Mouse (Mus musculus): ENCODE data around the gene Gpn3. TPM values are rescaled to one million over a fixed set of nuclear protein-coding genes. Genes with fewer than 3 reads are reported as not detected.

The Gpn3 gene
- polyA plus RNA-seq, 1 experiment from 2014 or later: 72.8 TPM

GRCm38 (mm10) chr5:122343768-122344167, 27.9 kb upstream of the Gpn3 start:
- H3K4me1 ChIP-seq (ENCODE audit: insufficient read depth, low read length): no peaks in the 10 kb centered on the region
- no peak overlapping the region for H3K27ac ChIP-seq (ENCODE audit: low read length)
- H3K27me3 ChIP-seq (ENCODE audit: insufficient read depth, low read length): no peaks in the 10 kb centered on the region
- 53% methylated on average over 7 of the region's 7 CpGs for WGBS
- no peak for ATAC-seq (ENCODE audit: low FRiP score, low TSS enrichment)
- peaks cover 3% of the 10 kb centered on the region; the same call in 1 of the 2 replicates for H3K9me3 ChIP-seq (ENCODE audit: low read length)
- no peak overlapping the region for H3K9ac ChIP-seq (replicated peaks; ENCODE audit: low read length)
- H3K4me3 ChIP-seq (ENCODE audit: low read length): no peak overlapping the region
- no peak overlapping the region for H3K4me2 ChIP-seq (replicated peaks; ENCODE audit: low read depth, low read length)
- no peaks in the 10 kb centered on the region for H3K36me3 ChIP-seq (ENCODE audit: insufficient read depth, low read length)

DNA sequence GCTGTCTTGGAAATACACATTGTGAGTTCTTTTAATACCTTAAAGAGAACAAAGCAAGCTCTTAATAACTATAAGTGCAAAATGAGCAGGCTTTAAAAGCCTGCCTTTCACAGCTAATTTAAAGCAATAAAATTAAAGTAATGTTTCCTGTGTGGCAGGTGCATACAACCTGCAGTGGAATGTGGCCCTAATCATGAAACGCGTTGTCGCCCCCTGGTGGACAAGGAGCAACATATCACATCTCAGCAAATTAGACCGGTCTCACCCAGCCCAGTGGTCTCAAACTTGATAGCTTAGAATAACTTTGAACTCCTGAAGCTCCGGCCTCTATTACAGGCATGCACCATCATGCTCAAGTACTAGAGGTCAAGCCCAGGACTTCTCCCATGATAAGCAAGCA, 27.4 kb upstream of the Gpn3 start:
- no peak for ATAC-seq (ENCODE audit: low FRiP score, low TSS enrichment)
- H3K27ac ChIP-seq (ENCODE audit: low read length): no peak overlapping the region

DNA sequence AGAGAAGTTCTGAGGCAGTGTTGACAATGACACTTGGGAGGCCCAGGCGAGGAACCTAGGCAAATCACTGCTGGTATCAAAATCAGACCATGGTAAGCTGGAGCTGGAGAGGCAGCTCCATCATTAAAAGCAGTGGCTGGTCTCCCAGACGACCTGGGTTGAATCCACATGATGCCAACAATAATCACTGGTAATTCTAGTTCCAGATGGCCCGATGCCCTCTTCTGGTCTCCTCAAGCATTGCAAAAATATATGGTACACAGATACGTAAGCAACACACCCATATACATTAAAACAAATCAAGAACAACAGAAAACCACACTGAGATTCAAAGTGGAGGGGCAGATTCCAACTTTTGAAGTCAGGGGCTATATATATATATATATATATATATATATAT, 25.9 kb upstream of the Gpn3 start:
- peaks cover 3% of the 10 kb centered on the region; the same call in 1 of the 2 replicates for H3K9me3 ChIP-seq (ENCODE audit: low read length)
- H3K36me3 ChIP-seq (ENCODE audit: insufficient read depth, low read length): no peaks in the 10 kb centered on the region
- 81% methylated on average over 4 of the region's 4 CpGs for WGBS
- H3K27ac ChIP-seq (ENCODE audit: low read length): no peak overlapping the region
- no peak overlapping the region for H3K9ac ChIP-seq (replicated peaks; ENCODE audit: low read length)
- no peak overlapping the region for H3K4me2 ChIP-seq (replicated peaks; ENCODE audit: low read depth, low read length)
- no peak for ATAC-seq (ENCODE audit: low FRiP score, low TSS enrichment)
- H3K27me3 ChIP-seq (ENCODE audit: insufficient read depth, low read length): no peaks in the 10 kb centered on the region
- H3K4me3 ChIP-seq (ENCODE audit: low read length): no peak overlapping the region
- no peaks in the 10 kb centered on the region for H3K4me1 ChIP-seq (ENCODE audit: insufficient read depth, low read length)

More for the DNA sequence above, 27.4 kb upstream of the Gpn3 start:
- H3K4me3 ChIP-seq (ENCODE audit: low read length): no peak overlapping the region
- no peaks in the 10 kb centered on the region for H3K4me1 ChIP-seq (ENCODE audit: insufficient read depth, low read length)
- no peaks in the 10 kb centered on the region for H3K27me3 ChIP-seq (ENCODE audit: insufficient read depth, low read length)
- H3K9me3 ChIP-seq (ENCODE audit: low read length): peaks cover 3% of the 10 kb centered on the region; the same call in 1 of the 2 replicates
- WGBS: 6% methylated on average over 5 of the region's 5 CpGs
- no peak overlapping the region for H3K9ac ChIP-seq (replicated peaks; ENCODE audit: low read length)
- no peaks in the 10 kb centered on the region for H3K36me3 ChIP-seq (ENCODE audit: insufficient read depth, low read length)
- no peak overlapping the region for H3K4me2 ChIP-seq (replicated peaks; ENCODE audit: low read depth, low read length)

DNA sequence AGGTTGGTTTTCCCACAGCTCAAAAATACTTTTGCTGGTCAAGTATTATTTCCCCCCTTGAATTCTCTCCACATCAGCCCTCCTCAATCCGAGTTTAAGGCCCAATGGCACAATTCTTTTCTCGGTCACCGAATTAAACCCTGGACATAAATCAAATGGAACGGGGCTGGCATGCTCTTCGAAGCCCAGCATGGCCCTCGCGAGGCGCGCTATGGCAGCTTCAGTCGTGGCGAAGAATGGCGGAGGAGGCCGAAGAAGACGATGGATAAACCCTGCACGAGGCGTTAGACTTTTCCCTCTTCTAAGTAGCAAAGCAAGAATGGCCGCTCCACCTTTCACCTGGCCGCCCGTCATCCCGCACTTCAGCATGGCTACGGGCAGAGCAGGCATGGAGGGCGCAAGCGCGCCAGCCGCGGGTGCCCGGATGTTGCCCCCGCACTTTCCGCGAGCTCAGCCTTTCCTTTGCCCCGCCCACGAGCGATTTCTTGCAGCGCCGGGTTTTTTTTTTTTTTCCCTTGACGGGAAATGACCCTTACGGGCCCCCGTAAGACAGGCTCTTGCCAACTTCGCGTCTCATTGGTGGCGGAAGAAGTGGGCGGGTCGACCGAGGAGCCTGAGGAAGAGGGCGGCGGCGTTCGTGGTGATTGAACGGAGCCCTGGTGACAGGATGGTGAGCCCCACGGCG, 17.7 kb upstream of the Gpn3 start, which contains the start of the genes Rad9b and Vps29:
Gene Rad9b (minus strand): TSS at position 427 of the 685 bp plus-strand sequence.
Gene Vps29 (plus strand): TSS at position 563 of the 685 bp plus-strand sequence.
- ATAC-seq (ENCODE audit: low FRiP score, low TSS enrichment): peak; percentile 95
- peak within 1 kb of the TSS; percentile 76 for H3K27ac ChIP-seq (ENCODE audit: low read length)
- H3K27me3 ChIP-seq (ENCODE audit: insufficient read depth, low read length): no peaks in the 10 kb centered on the region
- peaks cover 2% of the 10 kb centered on the region; the same call in 1 of the 2 replicates for H3K36me3 ChIP-seq (ENCODE audit: insufficient read depth, low read length)
- H3K4me2 ChIP-seq (replicated peaks; ENCODE audit: low read depth, low read length): peak within 1 kb of the TSS; percentile 71
- peak within 1 kb of the TSS; percentile 89 for H3K4me3 ChIP-seq (ENCODE audit: low read length)
- H3K9ac ChIP-seq (replicated peaks; ENCODE audit: low read length): peak within 1 kb of the TSS; percentile 92
- 0 out of 2 replicates have a peak, but pooled peaks cover 5% of the 10 kb centered on the region for H3K4me1 ChIP-seq (ENCODE audit: insufficient read depth, low read length)
- H3K9me3 ChIP-seq (ENCODE audit: low read length): no peaks in the 10 kb centered on the region
- whole genome bisulfite sequencing: under 1% methylated on average over 51 of the region's 51 CpGs

- Histone ChIP-seq H3K27me3 (ENCODE audit: insufficient read depth, low read length) (no peaks in the 10 kb centered on the region), H3K27ac (ENCODE audit: low read length) (peak overlapping the region; percentile 76), H3K4me1 (ENCODE audit: insufficient read depth, low read length) (0 out of 2 replicates have a peak, but pooled peaks cover 5% of the 10 kb centered on the region), H3K4me3 (ENCODE audit: low read length) (peak overlapping the region; percentile 89), H3K4me2 (replicated peaks; ENCODE audit: low read depth, low read length) (peak overlapping the region; percentile 68), H3K36me3 (ENCODE audit: insufficient read depth, low read length) (peaks cover 5% of the 10 kb centered on the region; the same call in 1 of the 2 replicates), H3K9ac (replicated peaks; ENCODE audit: low read length) (peak overlapping the region; percentile 92), H3K9me3 (ENCODE audit: low read length) (no peaks in the 10 kb centered on the region)
- WGBS: 0% methylated on average over 53 of the region's 57 CpGs
- peak; percentile 85; the same call in 1 of the 2 replicates for ATAC-seq (ENCODE audit: low FRiP score, low TSS enrichment)
These were observed 17.1 kb upstream of the Gpn3 start for GRCm38 (mm10) chr5:122354492-122355067.

- peaks cover 16% of the 10 kb centered on the region for H3K4me1 ChIP-seq (ENCODE audit: insufficient read depth, low read length)
- H3K4me2 ChIP-seq (replicated peaks; ENCODE audit: low read depth, low read length): peak within 1 kb of the TSS; percentile 84
- whole genome bisulfite sequencing: under 1% methylated on average over 53 of the region's 53 CpGs
- H3K27ac ChIP-seq (ENCODE audit: low read length): peak within 1 kb of the TSS; percentile 90
- H3K27me3 ChIP-seq (ENCODE audit: insufficient read depth, low read length): no peaks in the 10 kb centered on the region
- peaks cover 29% of the 10 kb centered on the region for H3K36me3 ChIP-seq (ENCODE audit: insufficient read depth, low read length)
- ATAC-seq (ENCODE audit: low FRiP score, low TSS enrichment): peak; percentile 94
- no peaks in the 10 kb centered on the region for H3K9me3 ChIP-seq (ENCODE audit: low read length)
- H3K9ac ChIP-seq (replicated peaks; ENCODE audit: low read length): peak within 1 kb of the TSS; percentile 85
- peak within 1 kb of the TSS; percentile 90 for H3K4me3 ChIP-seq (ENCODE audit: low read length)
These were observed 605 bp downstream of the Gpn3 start, which contains the start of gene Fam216a for GRCm38 (mm10) chr5:122372192-122372769. Gene Fam216a (minus strand): TSS chr5:122372364.

GRCm38 (mm10) chr5:122372878-122373277, 1.2 kb downstream of the Gpn3 start:
- ATAC-seq (ENCODE audit: low FRiP score, low TSS enrichment): no peak
- peaks cover 16% of the 10 kb centered on the region for H3K4me1 ChIP-seq (ENCODE audit: insufficient read depth, low read length)
- peak overlapping the region; percentile 90 for H3K27ac ChIP-seq (ENCODE audit: low read length)
- peaks cover 25% of the 10 kb centered on the region for H3K36me3 ChIP-seq (ENCODE audit: insufficient read depth, low read length)
- peak overlapping the region; percentile 84 for H3K4me2 ChIP-seq (replicated peaks; ENCODE audit: low read depth, low read length)
- peak overlapping the region; percentile 85 for H3K9ac ChIP-seq (replicated peaks; ENCODE audit: low read length)
- H3K9me3 ChIP-seq (ENCODE audit: low read length): no peaks in the 10 kb centered on the region
- no peaks in the 10 kb centered on the region for H3K27me3 ChIP-seq (ENCODE audit: insufficient read depth, low read length)
- WGBS: 6% methylated on average over 5 of the region's 5 CpGs
- peak overlapping the region; percentile 90 for H3K4me3 ChIP-seq (ENCODE audit: low read length)

DNA sequence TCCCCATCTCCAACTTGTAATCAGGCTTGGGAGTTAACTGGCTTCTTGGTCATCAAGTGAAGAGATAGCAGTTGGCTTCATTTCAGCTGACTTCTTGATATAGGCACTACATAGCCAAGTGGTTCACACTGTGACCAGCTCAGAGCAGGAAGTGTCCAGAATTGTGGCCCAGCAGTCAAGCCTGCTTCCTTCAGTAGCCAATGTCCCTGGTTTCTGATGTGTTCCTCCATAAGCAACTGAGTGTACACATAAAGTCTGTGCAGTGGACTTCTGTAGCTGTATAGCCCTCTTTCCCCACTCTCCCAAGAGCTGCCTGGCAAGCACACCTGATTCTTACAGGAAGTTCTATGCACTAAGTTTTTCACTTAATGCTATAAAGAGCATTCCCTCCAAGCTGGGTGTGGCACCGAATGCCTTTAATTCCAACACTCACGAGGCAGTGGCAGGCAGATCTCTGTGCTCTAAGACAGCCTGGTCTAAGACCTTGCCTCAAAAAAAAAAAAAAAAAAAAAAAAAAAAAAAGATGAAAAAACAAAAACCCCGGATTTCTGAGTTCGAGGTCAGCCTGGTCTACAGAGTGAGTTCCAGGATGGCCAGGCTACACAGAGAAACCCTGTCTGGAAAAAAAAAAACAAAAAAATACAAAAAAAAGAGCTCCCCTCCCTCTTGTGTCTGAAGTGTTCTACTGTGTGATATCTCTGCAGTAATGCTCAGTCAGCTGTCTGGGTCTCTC, 5.6 kb downstream of the Gpn3 start:
- H3K36me3 ChIP-seq (ENCODE audit: insufficient read depth, low read length): peaks cover 38% of the 10 kb centered on the region
- peaks cover 9% of the 10 kb centered on the region for H3K4me1 ChIP-seq (ENCODE audit: insufficient read depth, low read length)
- H3K4me2 ChIP-seq (replicated peaks; ENCODE audit: low read depth, low read length): no peak overlapping the region
- H3K9me3 ChIP-seq (ENCODE audit: low read length): no peaks in the 10 kb centered on the region
- H3K9ac ChIP-seq (replicated peaks; ENCODE audit: low read length): no peak overlapping the region
- H3K4me3 ChIP-seq (ENCODE audit: low read length): no peak overlapping the region
- WGBS: 83% methylated on average over 4 of the region's 4 CpGs
- no peak for ATAC-seq (ENCODE audit: low FRiP score, low TSS enrichment)
- no peak overlapping the region for H3K27ac ChIP-seq (ENCODE audit: low read length)
- no peaks in the 10 kb centered on the region for H3K27me3 ChIP-seq (ENCODE audit: insufficient read depth, low read length)

DNA sequence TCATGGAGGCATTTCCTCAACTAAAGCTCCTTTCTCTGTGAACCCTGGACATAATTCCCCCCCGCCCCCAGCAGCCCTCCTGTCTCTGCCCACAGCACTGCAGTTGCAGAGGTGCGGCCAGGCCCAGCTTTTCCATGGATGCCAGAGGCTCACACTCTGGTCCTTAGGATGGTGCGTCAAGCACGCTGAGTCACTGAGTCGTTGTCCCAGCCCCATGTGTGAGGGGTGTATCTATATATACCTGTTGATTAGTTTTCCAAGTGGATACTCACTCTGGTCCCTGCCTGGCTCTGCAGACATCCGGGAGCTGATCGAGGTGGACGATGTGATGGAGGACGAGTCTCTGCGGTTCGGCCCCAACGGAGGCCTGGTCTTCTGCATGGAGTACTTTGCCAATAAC, 6.5 kb downstream of the Gpn3 start:
- WGBS: 95% methylated on average over 12 of the region's 12 CpGs
- ATAC-seq (ENCODE audit: low FRiP score, low TSS enrichment): no peak

More for the DNA sequence above, 6.5 kb downstream of the Gpn3 start:
- H3K4me1 ChIP-seq (ENCODE audit: insufficient read depth, low read length): peaks cover 5% of the 10 kb centered on the region
- H3K4me3 ChIP-seq (ENCODE audit: low read length): no peak overlapping the region
- no peak overlapping the region for H3K4me2 ChIP-seq (replicated peaks; ENCODE audit: low read depth, low read length)
- no peak overlapping the region for H3K9ac ChIP-seq (replicated peaks; ENCODE audit: low read length)
- peaks cover 43% of the 10 kb centered on the region for H3K36me3 ChIP-seq (ENCODE audit: insufficient read depth, low read length)
- no peak overlapping the region for H3K27ac ChIP-seq (ENCODE audit: low read length)
- H3K27me3 ChIP-seq (ENCODE audit: insufficient read depth, low read length): no peaks in the 10 kb centered on the region
- H3K9me3 ChIP-seq (ENCODE audit: low read length): no peaks in the 10 kb centered on the region
